Mouse (Mus musculus) G1E (cell line): ENCODE data around the gene Dchs1.

Experiments used
- CTCF ChIP-seq: IDR thresholded peaks from 2 replicates; pipeline ENCODE4 v1.5.1; 2012; ENCODE audit warnings: low read depth, low read length, inconsistent platforms, mixed read lengths
- GATA1 ChIP-seq: IDR thresholded peaks from 2 replicates; pipeline ENCODE4 v1.6.1; 2012; ENCODE audit warnings: borderline replicate concordance, low read length, inconsistent platforms, mixed read lengths
- GATA2 ChIP-seq: IDR thresholded peaks from 2 replicates; pipeline ENCODE4 v1.6.1; 2012; ENCODE audit warnings: low read depth, low read length, inconsistent platforms, borderline replicate concordance
- TAL1 ChIP-seq: conservative IDR thresholded peaks from 2 replicates; pipeline ENCODE4 v1.6.1; 2012; ENCODE audit warnings: low read depth, low read length, inconsistent platforms, mixed read lengths

GRCm38 (mm10) chr7:105733836-105734235 is 53.6 kb downstream of the Dchs1 start:
- TF ChIP-seq CTCF (no peak), TAL1 (no peak), GATA1 (no peak), GATA2 (no peak)
